Mouse (Mus musculus) spleen, adult 2 months (tissue): Measurements from ENCODE around the gene Arhgef11. TPM values are rescaled to one million over a fixed set of nuclear protein-coding genes. Genes with fewer than 3 reads are reported as not detected.

Experiments
- DNase-seq, 2 experiments: peaks; one replicate each; pipeline versions ENCODE4 v3.0.0 to v3.0.0-alpha.2; 2012 to 2021; ENCODE audit warnings: low spot score in 2 of 2, low read depth in 1 of 2
- H3K27ac ChIP-seq: fragments of 200-500 bp; 2 replicates; pipeline ENCODE4 v1.5.1; 2012; ENCODE audit warnings: low read length, inconsistent platforms; ENCODE audit not compliant: insufficient read depth
- H3K27me3 ChIP-seq: fragments of 200-500 bp; 2 replicates; pipeline ENCODE4 v1.6.1; 2012; ENCODE audit warnings: mild to moderate bottlenecking, moderate library complexity, low read length, inconsistent platforms; ENCODE audit not compliant: control insufficient read depth, insufficient read depth
- H3K36me3 ChIP-seq: fragments of 200-500 bp; 2 replicates; pipeline ENCODE4 v1.6.1; 2012; ENCODE audit warnings: mild to moderate bottlenecking, low read length, inconsistent platforms; ENCODE audit not compliant: control insufficient read depth, insufficient read depth
- H3K4me1 ChIP-seq: fragments of 200-500 bp; 2 replicates; pipeline ENCODE4 v1.6.1; 2011; ENCODE audit warnings: inconsistent platforms; ENCODE audit not compliant: control insufficient read depth, insufficient read depth, insufficient read length
- H3K4me3 ChIP-seq: fragments of 200-500 bp; 2 replicates; pipeline ENCODE4 v1.5.1; 2011; ENCODE audit warnings: mild to moderate bottlenecking, inconsistent platforms; ENCODE audit not compliant: insufficient read depth, insufficient read length; ENCODE audit errors: extremely low read depth
- CTCF ChIP-seq: fragments of 200-500 bp; IDR thresholded peaks from 2 replicates; pipeline ENCODE4 v1.5.1; 2011; ENCODE audit warnings: mild to moderate bottlenecking, inconsistent platforms; ENCODE audit not compliant: insufficient read depth, insufficient read length, insufficient replicate concordance; ENCODE audit errors: extremely low read depth
- POLR2A ChIP-seq: fragments of 200-500 bp; IDR thresholded peaks from 2 replicates; pipeline ENCODE4 v1.6.1; 2011; ENCODE audit warnings: low read depth, low read length, inconsistent platforms
- WGBS: fragments of 180-500 bp; shearing (Covaris S2); methylation state at CpG from one replicate; pipeline ENCODE4 v1.1.7; 2018; 5-methylcytosine and 5-hydroxymethylcytosine counted together
- polyA plus RNA-seq: library from polyadenylated mRNA; depleted of rRNA; stranded (reverse); fragments of >200 nt; gene quantifications from 2 replicates; pipeline ENCODE4 v1.2.3, GENCODE M21; 2012

Gene Arhgef11
- polyA plus RNA-seq, 1 experiment, result 15.6 TPM

DNA sequence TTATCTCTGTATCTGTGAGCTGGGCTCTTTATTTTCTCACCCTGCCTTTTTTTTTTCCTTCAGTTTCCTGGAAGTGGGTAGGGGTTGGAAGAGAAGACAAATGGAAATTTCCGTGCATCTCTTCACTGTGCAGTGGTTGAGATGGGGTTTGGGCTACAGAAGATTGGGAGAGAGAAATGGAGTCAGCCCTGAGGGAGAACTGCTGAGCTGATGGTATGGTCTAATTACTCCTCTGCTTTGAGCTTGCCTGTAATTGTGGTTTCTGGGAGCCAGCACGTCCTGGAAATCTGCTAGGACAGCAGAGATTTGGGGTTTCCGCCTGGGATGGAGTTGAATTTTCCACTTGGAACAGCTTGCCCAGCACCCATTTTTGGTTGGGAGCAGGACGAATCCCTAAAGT lies 43.1 kb downstream of the Arhgef11 start:
- no peak for TF ChIP-seq POLR2A
- TF ChIP-seq CTCF, result no peak
- no peak for DNase-seq
- Histone ChIP-seq H3K27me3 (no peaks in the 10 kb centered on the region), H3K36me3 (no peaks in the 10 kb centered on the region), H3K4me1 (no peaks in the 10 kb centered on the region), H3K27ac (no peak overlapping the region), H3K4me3 (no peak overlapping the region)
- 84% methylated on average over 4 of the region's 4 CpGs for WGBS

DNA sequence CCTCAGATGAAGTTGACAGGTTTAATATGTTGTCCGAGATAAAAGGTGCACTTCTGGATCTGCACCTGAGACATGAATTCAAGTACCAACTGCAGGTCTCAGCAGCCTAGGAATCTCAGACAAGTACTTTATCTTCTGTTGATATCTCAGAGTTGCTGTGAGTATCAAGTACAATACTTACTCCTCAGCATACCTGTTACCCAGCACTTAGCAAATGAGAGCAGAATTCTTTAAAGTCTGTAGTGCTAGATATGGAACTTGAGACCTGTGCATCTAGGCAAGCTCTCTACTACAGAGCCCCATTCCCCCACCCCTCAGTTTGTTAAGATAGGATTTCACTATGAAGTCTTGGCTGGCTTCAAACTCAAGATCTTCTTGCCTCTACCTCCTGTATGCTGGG lies 43.9 kb downstream of the Arhgef11 start:
- H3K4me1 ChIP-seq, result no peaks in the 10 kb centered on the region
- WGBS, result 95% methylated on average over 1 of the region's 1 CpGs
- H3K27ac ChIP-seq, result no peak overlapping the region
- H3K36me3 ChIP-seq, result no peaks in the 10 kb centered on the region
- TF ChIP-seq POLR2A, result no peak
- no peak for TF ChIP-seq CTCF
- H3K4me3 ChIP-seq, result no peak overlapping the region
- H3K27me3 ChIP-seq, result no peaks in the 10 kb centered on the region
- DNase-seq, result no peak

DNA sequence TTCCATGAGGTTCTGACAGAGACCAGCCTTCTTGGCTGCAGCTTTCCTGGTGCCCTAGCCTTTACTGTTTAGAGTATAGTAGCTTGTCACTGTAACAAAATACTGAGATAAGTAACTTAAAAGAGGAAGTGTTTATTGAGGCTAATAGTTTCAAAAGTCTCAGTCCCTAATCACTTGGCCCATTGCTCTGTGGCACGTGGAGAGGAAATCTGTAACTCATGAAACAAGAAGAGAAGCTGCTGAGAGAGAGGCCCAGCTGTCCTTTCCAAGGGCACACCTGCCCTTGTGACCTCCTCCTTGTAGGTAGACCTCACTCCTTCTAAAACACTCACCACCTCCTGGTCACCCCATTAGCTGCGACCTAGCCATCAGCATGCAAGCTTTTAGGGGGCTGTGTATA lies 101.2 kb downstream of the Arhgef11 start:
- Histone ChIP-seq H3K4me1 (no peaks in the 10 kb centered on the region), H3K36me3 (peaks cover 22% of the 10 kb centered on the region), H3K27ac (no peak overlapping the region), H3K27me3 (no peaks in the 10 kb centered on the region), H3K4me3 (no peak overlapping the region)
- no peak for DNase-seq
- TF ChIP-seq POLR2A (no peak), CTCF (no peak)
- 58% methylated on average over 2 of the region's 2 CpGs for WGBS

DNA sequence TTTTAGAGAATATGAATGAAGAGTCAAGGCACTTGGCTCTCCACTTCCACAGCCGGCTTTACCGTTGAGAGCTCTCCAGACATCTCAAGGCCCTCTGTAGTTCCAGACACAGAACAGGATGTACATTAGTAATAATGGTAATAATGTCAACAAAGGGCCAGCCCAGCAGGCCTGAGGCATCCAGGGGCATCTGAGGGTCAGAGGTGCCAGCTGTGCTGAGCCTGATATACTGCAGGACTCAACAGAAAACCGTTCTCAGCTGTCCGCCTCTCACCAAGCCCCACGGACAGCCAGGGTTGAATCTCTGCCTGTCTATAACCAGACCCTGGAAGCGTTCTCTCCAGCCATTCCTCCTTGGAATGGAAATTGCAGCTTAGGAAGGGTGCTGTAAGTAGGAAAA lies 107.2 kb downstream of the Arhgef11 start:
- H3K27me3 ChIP-seq, result no peaks in the 10 kb centered on the region
- no peaks in the 10 kb centered on the region for H3K4me1 ChIP-seq
- WGBS, result 93% methylated on average over 6 of the region's 6 CpGs
- H3K36me3 ChIP-seq, result peaks cover 23% of the 10 kb centered on the region
- no peak overlapping the region for H3K27ac ChIP-seq
- no peak overlapping the region for H3K4me3 ChIP-seq
- DNase-seq, result no peak
- TF ChIP-seq POLR2A (no peak), CTCF (no peak)

DNA sequence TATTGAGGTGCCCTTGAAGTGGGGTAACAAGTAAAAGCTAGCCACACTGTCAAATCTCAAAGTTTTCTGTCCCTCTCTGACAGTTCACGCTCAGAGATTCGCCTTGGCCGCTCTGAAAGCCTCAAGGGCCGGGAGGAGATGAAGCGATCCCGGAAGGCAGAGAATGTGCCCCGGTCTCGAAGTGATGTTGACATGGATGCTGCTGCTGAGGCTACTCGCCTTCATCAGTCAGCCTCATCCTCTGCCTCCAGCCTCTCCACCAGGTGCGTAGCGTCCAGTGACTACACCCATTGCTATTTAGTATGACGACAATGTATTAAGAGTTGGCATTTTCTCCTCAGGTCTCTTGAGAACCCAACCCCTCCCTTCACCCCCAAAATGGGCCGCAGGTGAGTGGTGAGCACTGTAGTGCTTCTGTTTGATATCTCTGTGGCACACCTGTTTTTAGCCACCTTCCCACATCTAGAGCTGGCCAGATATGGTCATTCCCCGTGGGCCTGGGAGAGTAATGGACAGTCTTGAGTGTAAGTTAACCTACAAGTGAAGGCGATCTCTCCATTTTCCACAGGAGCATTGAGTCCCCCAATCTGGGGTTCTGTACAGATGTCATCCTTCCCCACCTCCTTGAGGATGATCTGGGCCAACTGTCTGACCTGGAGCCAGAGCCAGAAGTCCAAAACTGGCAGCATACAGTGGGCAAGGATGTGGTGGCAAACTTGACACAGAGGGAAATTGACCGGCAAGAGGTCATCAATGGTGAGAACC lies 108.2 kb downstream of the Arhgef11 start:
- Histone ChIP-seq H3K36me3 (peaks cover 28% of the 10 kb centered on the region), H3K4me1 (no peaks in the 10 kb centered on the region), H3K4me3 (no peak overlapping the region), H3K27me3 (no peaks in the 10 kb centered on the region), H3K27ac (no peak overlapping the region)
- TF ChIP-seq CTCF, result no peak
- DNase-seq, result no peak
- 92% methylated on average over 16 of the region's 16 CpGs for WGBS

DNA sequence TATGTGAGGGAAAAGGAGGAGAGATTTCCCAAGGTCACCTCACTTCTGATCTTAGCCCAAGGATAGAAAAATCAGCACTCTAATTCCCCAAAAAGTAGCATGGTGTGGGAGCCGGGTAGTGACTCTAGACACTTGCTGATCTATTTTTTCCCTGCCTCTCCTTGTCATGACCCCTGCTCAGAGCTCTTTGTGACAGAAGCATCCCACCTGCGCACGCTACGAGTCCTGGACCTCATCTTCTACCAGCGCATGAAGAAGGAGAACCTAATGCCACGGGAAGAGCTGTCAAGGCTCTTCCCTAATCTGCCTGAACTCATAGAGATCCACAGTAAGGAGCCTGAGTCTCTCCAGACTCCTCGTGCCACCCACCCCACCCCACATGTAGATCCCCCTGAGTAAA lies 108.8 kb downstream of the Arhgef11 start:
- 92% methylated on average over 7 of the region's 7 CpGs for WGBS
- DNase-seq, result no peak
- no peaks in the 10 kb centered on the region for H3K4me1 ChIP-seq
- H3K4me3 ChIP-seq, result no peak overlapping the region
- H3K36me3 ChIP-seq, result peaks cover 30% of the 10 kb centered on the region
- H3K27me3 ChIP-seq, result no peaks in the 10 kb centered on the region
- TF ChIP-seq POLR2A (no peak), CTCF (no peak)
- H3K27ac ChIP-seq, result no peak overlapping the region

DNA sequence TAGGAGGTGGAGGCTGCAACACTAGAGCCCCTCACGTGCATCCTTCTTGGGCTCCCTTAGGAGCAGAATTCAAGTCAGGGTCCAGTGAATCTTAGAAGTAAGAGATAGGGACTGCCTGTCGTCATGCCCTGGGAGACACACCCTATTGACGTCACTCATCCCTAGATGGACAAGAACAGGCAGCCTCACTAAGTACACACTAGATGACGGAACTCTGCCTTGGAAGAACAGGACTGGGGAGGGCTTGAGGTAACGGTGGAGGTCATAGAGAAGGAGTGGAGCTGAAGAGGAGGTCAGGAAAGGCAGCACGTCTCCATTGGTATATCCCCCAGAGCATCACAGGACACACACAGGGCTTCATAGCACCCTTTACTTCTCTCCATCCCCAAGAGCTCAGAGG lies 111.3 kb downstream of the Arhgef11 start:
- Histone ChIP-seq H3K27me3 (no peaks in the 10 kb centered on the region), H3K27ac (no peak overlapping the region), H3K4me1 (no peaks in the 10 kb centered on the region), H3K36me3 (peaks cover 38% of the 10 kb centered on the region), H3K4me3 (no peak overlapping the region)
- 92% methylated on average over 6 of the region's 6 CpGs for WGBS
- TF ChIP-seq POLR2A, result no peak
- no peak for TF ChIP-seq CTCF
- no peak for DNase-seq

DNA sequence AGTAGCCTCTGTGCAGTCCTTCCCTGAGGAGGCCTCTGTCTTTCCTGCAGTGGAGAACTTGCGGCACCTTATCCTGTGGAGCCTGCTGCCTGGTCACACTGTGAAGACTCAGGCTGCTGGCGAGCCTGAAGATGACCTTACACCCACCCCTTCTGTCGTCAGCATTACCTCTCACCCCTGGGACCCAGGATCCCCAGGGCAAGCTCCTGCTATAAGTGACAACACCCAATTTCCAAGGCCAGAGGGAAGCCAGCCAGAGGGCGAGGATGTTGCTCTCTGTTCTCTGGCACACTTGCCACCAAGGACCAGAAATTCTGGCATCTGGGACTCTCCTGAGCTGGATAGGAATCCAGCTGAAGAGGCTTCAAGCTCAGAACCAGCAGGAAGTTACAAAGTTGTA lies 115.7 kb downstream of the Arhgef11 start:
- Histone ChIP-seq H3K36me3 (peaks cover 29% of the 10 kb centered on the region), H3K27me3 (no peaks in the 10 kb centered on the region), H3K4me3 (no peak overlapping the region), H3K27ac (no peak overlapping the region), H3K4me1 (no peaks in the 10 kb centered on the region)
- WGBS, result 90% methylated on average over 4 of the region's 4 CpGs
- TF ChIP-seq CTCF (no peak), POLR2A (no peak)
- DNase-seq, result no peak
